Mouse (Mus musculus) cerebellum, adult 11 months (tissue): Measurements from ENCODE around the gene Galntl5.
"Not testable (repeated sequence)": the region's sequence is repeated elsewhere in the genome, so short reads cannot be mapped to it uniquely, and the experiment has no call there.

Experiments
- DNase-seq: peaks from one replicate; pipeline ENCODE4 v3.0.0; 2022

Galntl5 gene

DNA sequence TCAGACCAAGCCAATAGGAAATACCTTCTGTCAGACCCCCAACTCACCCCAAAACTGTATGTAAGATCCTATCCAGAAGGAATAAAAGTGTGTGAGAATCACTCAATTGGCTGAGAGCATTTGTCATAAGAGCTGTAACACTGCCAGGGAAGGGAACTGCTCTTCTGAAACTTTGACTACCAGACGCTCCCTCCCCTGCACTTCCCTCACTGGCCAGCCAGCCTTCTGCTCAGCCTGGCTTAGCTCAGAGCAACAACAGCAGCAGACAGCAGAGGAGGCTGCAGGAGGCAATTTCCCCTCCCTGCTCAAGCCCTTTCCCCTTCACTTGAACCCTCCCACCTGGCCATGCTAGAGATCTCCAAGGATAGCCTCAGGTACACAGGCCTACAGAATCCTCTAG is 30.6 kb downstream of the Galntl5 start:
- DNase-seq: no peak

DNA sequence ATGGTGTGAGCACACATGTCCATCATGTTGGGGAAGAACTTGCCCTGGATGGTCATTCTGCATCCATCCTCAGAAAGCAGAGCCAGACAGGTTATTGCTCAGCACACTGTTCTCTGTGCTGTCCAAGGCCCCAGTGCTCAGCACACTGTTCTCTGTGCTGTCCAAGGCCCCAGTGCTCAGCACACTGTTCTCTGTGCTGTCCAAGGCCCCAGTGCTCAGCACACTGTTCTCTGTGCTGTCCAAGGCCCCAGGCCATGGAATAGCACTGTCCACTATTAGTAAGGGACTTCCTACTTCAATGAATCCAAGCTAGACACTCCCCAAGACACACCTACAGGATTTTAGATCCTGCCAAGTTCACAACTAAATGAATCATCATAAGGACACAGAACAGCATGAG is 32.0 kb downstream of the Galntl5 start:
- DNase-seq: not testable (repeated sequence)

DNA sequence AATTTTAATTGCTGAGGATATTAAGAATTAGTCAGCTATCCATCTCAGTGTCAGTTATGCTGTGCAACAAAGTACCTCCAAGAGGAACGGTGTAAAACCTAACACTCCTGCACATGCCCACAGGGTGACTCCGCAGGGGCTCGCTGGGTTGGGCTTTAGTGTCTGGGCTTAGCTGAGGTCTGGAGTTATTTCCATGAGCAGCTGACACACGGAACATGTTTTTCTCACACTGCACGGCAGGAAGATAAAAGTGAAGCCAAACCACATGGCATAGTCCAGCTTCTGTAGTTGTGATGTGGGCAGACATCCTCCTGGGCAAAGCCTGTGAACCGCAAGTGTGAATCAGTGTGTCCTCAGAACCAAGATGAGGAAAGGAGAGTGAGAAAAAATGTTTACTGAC is 33.7 kb downstream of the Galntl5 start:
- DNase-seq: no peak

GRCm38 (mm10) chr5:25221604-25222003 is 40.3 kb downstream of the Galntl5 start, which contains the start of gene Galnt11:
TSS of gene Galnt11 (plus strand) at chr5:25221904.
- DNase-seq: no peak

- peak; percentile 91 for DNase-seq
These were observed 41.8 kb downstream of the Galntl5 start, which contains the start of gene E130116L18Rik for GRCm38 (mm10) chr5:25222752-25223702. TSS of gene E130116L18Rik (minus strand) at chr5:25223153.

- DNase-seq: not testable (repeated sequence)
These were observed 43.1 kb downstream of the Galntl5 start for GRCm38 (mm10) chr5:25224377-25224776.

DNA sequence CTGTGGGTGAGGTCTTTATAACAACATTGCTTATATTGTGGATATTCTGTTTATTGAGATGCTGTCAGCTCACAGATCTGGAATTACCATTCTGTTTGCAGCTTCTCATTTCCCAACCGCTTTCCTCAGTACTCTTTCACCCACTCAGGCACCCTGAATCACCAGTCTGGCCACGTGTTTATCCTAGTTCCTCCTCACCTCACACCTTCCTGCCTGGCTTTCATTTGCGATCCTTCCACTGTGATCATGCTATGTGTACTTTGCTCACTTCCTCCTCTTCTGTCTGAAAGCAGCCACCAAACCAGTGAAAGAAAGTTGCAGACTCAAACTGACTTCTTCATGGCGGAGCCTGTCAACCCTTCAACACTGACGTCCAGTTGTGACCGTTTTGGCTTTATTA is 61.8 kb downstream of the Galntl5 start:
- no peak for DNase-seq

DNA sequence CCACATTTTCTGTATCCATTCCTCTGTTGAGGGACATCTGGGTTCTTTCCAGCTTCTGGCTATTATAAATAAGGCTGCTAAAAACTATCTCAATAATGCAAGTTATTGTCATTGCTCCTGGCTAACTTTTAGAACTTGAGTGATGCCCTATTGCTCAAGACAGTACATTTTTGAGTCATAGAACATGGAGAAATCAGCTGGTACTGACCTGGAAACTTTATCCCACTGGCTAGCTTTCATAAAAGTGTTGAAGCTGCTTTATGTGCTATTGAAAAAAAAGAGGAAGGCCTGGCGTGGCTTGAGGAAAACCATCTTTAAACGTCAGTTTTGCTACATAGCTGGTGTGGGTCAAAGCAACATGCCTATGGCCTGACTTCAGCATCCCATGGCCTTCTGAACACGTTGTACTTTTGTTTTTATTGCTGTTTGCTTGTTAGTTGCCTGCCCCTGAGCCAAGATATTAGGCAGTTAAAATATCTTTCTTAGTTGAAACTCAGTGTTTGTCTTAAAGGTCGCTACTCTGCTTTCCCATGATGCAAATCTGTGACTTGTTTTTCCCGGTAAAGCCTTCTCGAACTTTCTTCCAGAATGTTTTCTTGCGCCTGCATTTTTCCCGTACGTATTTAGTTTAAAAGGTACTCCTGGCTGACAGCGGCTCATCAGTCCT is 64.7 kb downstream of the Galntl5 start:
- DNase-seq: no peak

GRCm38 (mm10) chr5:25246473-25246865 is 65.2 kb downstream of the Galntl5 start:
- DNase-seq: no peak

GRCm38 (mm10) chr5:25247036-25247435 is 65.8 kb downstream of the Galntl5 start:
- no peak for DNase-seq

DNA sequence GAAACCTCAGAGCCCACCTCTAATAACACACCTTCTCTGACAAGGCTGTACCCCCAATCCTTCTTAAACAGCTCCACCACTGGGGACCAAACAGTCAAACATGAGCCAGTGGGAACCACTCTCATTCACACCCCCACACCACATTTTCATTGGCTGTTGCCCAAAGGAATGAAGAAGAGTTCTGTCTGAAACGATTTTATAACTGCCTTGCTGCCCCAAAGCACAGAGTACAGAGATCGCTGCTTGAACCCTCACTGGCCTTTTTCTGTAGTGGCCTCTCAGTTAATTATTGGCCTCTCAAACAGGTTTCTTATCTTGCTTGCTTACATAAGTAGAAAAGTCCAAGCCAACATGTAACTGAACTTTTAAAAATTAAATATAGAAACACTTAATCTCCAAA is 71.2 kb downstream of the Galntl5 start:
- DNase-seq: no peak

GRCm38 (mm10) chr5:25252825-25253544 is 71.7 kb downstream of the Galntl5 start:
- no peak for DNase-seq

DNA sequence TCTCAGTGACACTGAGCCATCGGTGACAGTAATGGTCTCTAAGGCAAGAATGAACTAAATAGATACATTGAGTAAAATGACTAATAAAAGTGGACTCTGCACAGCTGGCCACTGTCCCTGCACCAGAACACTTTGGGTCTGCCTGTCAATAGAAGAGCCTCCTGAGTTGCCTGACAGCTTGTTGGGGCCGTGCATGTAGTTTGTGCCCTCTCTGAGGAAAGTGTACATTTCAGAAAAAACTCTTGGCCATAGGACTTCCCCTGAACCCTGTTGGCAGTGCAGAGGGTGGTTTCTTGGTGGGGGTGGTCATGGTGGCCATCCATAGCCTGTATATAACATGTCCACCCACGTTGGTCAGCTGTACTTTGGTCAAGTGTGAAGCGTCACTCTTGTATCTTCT is 73.2 kb downstream of the Galntl5 start:
- no peak for DNase-seq

GRCm38 (mm10) chr5:25256686-25257085 is 75.4 kb downstream of the Galntl5 start:
- DNase-seq: no peak

DNA sequence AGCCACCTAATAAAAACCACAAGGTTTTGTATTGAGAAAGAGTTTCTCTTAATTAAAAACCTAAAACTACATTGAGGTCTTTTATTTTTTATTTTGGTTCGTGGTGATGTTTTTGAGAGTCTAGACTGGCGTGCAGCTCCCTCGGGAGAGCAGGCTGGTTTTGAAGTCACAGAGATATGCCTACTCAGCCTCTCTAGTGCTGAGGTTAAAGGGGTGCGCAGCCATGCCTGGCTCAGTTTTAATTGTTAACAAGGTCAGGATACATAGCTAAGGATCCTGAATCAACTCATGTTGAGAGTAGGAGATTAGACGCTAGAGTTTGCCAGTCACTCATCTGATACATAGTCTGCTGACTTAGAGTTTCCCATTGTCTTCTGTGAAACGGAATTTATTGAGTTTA is 80.2 kb downstream of the Galntl5 start:
- no peak for DNase-seq

DNA sequence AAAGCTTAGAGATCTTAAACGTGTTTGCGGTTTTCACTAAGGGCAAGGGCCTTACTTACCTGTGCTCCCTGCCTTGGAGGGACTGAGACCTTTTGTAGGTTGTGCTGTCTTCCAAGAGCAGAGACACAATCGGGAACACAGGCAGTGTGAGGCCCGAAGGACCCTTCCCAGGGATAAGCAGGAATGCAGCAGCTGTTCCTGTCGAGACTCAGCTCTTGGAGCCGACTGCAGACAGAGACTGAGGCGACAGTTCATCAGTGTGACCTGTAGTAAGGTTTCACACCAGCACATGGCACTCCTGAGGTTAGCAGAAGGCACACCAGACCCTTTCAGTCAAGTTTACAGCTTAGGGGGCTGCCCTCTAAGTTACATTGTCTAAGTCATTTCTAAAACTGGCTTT is 81.0 kb downstream of the Galntl5 start:
- no peak for DNase-seq

GRCm38 (mm10) chr5:25268258-25268888 is 87.1 kb downstream of the Galntl5 start:
- DNase-seq: no peak
